Mouse (Mus musculus) right cerebral cortex, postnatal 14 days (tissue): ENCODE measurements at regions not wholly inside any gene's neighbourhood (a gene's known extent, or its start where the extent isn't known, plus 50 kb on each side); places are given as distances from the start of the nearest gene placed in this dataset.

ENCODE experiments used
- DNase-seq: peaks from one replicate; pipeline ENCODE4 v3.0.0; 2022

GRCm38 (mm10) chr16:95839512-95840253, 137.8 kb downstream of the Ets2 start:
- DNase-seq, result no peak

- no peak for DNase-seq
These were observed 137.1 kb downstream of the Ets2 start for GRCm38 (mm10) chr16:95838886-95839430.

- no peak for DNase-seq
These were observed 136.6 kb downstream of the Ets2 start for GRCm38 (mm10) chr16:95838478-95838846.

GRCm38 (mm10) chr16:95837723-95838477, 136.0 kb downstream of the Ets2 start:
- no peak for DNase-seq

GRCm38 (mm10) chr16:95835941-95836340, 134.1 kb downstream of the Ets2 start:
- no peak for DNase-seq

GRCm38 (mm10) chr16:95834556-95835288, 132.8 kb downstream of the Ets2 start:
- DNase-seq, result no peak

GRCm38 (mm10) chr16:95833455-95833854, 131.6 kb downstream of the Ets2 start:
- DNase-seq, result no peak

GRCm38 (mm10) chr16:95832346-95832739, 130.5 kb downstream of the Ets2 start:
- no peak for DNase-seq

GRCm38 (mm10) chr16:95831566-95832345, 129.9 kb downstream of the Ets2 start:
- peak; percentile 29 for DNase-seq

GRCm38 (mm10) chr16:95827402-95827737, 125.5 kb downstream of the Ets2 start:
- DNase-seq, result no peak

GRCm38 (mm10) chr16:95826681-95827401, 125.0 kb downstream of the Ets2 start:
- DNase-seq, result no peak

GRCm38 (mm10) chr16:95825723-95826122, 123.8 kb downstream of the Ets2 start:
- no peak for DNase-seq

- DNase-seq, result no peak
These were observed 123.1 kb downstream of the Ets2 start for GRCm38 (mm10) chr16:95824720-95825534.

GRCm38 (mm10) chr16:95823803-95824202, 121.9 kb downstream of the Ets2 start:
- peak; percentile 32 for DNase-seq

GRCm38 (mm10) chr16:95821080-95821479, 119.2 kb downstream of the Ets2 start:
- DNase-seq, result no peak

GRCm38 (mm10) chr16:95820606-95821005, 118.7 kb downstream of the Ets2 start:
- DNase-seq, result no peak

- DNase-seq, result no peak
These were observed 118.1 kb downstream of the Ets2 start for GRCm38 (mm10) chr16:95820013-95820412.

- no peak for DNase-seq
These were observed 114.1 kb downstream of the Ets2 start for GRCm38 (mm10) chr16:95815966-95816365.

GRCm38 (mm10) chr16:95815206-95815731, 113.4 kb downstream of the Ets2 start:
- DNase-seq, result no peak

- DNase-seq, result peak; percentile 38
These were observed 112.7 kb downstream of the Ets2 start for GRCm38 (mm10) chr16:95814513-95815118.
